Mouse (Mus musculus) c-Kit-positive CD71-negative TER-119-negative erythroid progenitor cells, embryonic 14.5 days (primary cell): Measurements from ENCODE around the gene Acot4.
"Not testable (repeated sequence)": the region's sequence is repeated elsewhere in the genome, so short reads cannot be mapped to it uniquely, and the experiment has no call there.

Experiments used
- DNase-seq: peaks from one replicate; pipeline ENCODE4 v3.0.0-alpha.2; 2013; ENCODE audit warnings: low read depth

Acot4 gene

DNA sequence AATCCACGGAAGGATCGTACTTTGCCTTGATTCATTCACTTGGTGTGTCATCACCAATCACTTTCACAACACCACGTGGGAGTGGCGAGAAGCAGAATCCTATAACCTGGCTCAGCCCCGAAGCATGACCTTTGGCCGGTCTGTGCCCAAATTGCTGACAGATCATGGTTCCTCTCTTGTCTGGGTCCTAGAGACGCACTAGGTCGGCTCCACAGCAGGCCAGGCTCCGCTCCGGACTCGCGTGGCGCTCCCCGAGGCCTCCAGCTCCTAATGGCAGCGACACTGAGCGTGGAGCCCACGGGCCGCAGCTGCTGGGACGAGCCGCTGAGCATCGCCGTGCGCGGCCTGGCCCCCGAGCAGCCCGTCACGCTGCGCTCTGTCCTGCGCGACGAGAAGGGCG lies at the start of gene Acot4:
Gene Acot4 (plus strand): TSS at position 139 of the 400 bp plus-strand sequence.
- DNase-seq: not testable (repeated sequence)

DNA sequence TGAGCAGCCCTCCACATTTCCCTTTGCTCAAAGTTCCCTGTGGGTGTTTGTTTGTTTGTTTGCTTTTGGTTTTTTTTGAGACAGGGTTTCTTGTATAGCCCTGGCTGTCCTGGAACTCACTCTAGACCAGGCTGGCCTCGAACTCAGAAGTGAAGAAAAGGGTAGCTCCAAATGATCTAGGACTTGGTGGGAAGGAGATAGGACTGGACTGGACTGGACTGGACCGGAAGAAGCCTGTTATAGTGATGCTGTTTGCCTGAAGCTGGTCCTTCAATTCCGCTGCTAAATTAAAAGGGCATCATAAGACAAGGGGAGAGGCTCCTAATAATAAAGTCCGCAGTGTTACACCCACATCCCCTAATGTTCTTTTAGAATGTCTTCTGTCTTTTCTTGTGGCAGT lies 49.7 kb upstream of the Acot4 start:
- DNase-seq: no peak

DNA sequence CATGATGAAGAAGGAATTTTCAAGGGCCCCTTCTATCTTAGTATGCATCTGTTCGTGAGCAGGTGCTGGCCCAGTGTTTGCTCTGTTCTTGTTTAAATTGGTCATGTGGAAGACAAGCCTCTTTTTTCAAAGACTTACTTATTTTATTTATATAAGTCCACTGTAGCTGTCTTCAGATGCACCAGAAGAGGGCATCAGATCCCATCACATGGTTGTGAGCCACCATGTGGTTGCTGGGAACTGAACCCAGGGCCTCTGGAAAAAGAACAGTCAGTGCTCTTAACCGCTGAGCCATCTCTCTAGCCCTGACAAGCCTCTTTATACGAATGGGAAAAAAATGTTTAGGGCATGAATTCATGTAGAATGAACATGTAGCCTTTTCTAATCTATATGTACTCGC lies 48.8 kb upstream of the Acot4 start:
- no peak for DNase-seq

DNA sequence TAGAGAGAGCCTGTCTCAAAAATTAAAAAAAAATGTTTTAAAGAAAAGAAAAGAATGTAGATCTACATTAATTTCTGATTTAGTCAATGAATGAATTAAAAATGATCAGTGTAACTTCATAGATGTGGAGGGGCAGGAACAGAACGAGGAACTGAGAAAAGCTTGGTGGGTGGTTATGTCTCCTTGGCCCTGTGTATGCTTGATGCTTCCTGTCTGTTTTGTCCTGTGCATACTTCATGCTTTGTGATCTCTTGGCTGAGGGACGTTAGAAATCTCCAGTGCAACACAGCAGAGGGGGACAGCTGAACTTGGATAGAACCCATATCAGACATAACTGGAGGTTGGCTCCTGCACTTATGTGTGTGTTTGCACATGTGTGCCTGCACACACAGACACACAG lies 41.0 kb upstream of the Acot4 start:
- DNase-seq: no peak

DNA sequence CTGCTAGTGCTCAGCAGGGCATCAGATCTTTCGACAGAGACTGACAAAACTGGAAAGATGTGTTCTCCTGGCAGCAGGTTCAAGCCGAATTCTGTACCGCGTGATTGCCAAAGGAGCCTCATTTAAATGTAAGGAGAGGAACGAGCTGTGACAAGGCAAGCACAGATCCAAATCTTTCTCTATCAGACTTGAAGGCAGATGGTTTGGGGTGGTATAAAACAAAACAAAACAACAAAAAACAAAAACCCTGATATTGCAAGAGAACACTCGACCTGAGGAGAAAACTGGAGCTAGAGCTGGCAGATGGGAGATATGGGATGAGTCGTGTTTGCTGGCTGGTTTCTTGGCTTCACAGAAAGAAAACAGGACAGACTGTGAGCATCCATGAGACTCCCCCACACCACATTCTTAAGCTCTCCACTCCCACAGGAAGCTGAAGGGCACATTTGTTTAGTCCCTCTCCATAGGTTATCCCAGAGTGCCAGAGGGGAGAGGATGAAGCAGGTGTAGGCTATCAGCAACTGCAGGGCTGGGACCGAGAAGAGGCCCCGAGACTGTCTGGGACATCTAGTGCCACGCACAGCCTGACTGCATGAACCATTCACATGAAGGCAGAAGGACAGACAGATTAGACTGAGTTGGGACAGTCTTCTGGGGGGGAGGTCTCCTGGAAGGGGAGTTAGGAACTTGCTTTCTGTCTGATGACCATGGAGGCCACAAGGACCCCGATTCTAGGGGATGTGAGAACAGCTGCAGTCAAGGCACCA lies 39.7 kb upstream of the Acot4 start:
- no peak for DNase-seq

DNA sequence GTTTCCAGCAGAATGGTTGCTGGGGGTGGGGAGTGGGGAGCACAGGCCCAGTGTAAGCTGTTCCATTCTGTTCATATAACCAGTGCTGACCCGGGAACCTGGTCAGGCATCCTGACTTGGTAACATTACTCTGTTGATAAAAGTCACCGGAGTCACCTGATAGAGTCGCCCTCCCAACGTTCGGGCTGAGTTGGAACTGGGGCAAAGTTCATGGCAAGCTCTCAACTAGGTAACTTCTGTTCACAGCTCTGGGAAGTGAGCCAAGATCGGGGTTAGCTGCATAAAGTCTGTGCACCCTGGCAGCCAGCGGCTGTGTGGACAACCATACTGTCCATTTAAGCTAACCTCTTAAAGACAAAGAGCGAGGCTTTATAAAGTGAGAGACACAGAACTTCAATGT lies 38.9 kb upstream of the Acot4 start:
- DNase-seq: not testable (repeated sequence)

DNA sequence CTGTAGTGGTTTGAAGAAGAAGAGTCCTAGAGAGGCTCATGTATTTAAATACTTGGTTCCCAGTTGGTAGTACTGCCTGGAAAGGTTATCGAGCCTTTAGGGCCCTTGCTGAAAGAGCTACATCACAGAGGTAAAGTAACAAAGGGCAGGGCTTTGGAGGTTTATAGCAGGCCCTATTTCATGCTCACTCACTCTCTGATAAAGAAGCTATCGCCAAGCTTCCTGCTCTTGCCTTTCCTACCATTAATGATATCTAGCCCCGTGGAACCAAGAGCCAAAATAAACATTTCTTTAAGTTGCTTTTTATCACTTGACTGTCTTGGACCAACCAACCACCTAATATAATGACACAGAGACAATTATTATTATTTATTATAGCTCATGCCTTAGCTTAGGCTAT lies 37.8 kb upstream of the Acot4 start:
- no peak for DNase-seq

DNA sequence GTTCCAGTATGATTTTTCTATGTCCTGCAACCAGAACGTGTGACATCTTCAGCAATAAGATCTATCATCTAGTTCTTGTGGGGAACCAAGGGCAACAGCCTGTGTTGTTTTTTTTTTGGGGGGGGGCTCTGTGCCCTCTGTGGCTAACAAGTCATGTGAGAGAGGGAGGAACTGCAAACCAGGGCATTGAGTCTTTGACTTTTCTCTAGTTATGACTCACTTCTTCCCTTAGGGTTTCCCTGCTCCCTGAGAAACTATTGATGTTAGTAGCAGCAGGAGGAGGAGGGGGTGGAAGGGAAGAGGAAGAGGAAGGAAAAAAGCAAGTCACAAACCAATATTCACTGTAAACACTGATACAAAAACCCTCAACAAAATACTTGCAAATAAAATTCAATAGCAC lies 34.3 kb upstream of the Acot4 start:
- no peak for DNase-seq

DNA sequence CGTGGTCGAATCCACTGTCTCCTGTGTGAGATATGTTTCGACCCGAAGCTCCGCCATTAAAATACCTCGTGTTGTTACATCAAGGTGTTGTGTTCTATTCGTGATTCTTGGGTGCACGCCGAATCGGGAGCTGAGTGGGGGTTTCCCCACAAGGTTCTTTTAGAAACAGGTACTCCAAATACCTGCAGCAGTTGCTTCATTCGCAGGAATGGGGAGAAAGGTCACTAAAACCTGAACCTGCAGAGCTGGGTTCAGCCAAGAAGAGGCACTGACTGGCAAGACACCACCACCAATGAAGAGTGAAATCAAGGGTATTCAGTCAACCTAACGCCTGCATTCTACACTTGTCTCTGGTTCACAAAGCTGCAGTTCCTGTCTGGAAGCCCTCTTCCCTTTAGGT lies 29.9 kb upstream of the Acot4 start:
- no peak for DNase-seq

DNA sequence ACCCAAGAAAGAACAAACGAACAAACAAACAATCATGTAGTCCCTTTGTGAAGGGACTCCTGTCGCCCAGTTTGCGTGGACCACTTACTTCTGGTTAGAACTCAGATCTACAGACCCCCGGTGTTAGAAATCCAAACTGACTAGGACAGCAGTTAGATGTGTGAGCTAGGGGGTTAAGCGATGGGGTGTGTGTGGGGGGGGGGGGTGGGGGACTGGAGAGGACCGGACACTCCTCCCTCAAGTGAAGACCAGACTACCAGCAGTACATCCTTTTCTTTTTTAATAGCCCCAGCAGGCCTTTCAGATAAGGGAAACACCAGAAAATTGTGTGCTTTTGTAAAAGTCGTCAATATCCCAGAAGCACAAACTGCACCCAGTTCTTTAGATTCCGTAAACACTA lies 29.4 kb upstream of the Acot4 start:
- DNase-seq: no peak

DNA sequence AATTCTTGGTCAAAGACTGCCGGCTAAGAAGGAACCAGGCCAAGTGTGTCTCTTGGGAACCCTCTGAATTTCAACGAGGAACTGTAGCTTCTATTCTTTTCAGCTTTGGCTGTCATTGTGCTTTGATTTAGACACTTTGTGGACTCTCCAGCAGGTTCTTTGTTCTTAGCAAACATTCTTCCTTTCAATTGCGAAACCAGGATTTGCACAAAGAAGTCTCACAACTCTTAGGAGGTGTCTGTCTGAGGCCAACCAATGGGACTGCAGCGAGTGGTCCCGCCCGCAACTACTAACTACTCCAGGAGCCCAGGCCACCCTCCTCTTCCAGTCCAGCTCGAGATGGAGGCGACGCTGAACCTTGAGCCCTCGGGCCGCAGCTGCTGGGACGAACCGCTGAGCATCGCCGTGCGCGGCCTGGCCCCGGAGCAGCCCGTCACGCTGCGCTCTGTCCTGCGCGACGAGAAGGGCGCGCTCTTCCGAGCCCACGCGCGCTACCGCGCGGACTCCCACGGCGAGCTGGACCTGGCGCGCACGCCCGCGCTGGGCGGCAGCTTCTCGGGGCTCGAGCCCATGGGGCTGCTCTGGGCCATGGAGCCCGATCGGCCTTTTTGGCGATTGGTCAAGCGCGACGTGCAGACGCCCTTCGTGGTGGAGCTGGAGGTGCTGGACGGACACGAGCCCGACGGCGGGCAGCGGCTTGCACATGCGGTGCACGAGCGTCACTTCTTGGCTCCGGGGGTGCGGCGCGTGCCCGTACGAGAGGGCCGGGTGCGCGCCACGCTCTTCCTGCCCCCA lies 28.8 kb upstream of the Acot4 start, which contains the start of gene Acot1:
Gene Acot1 (plus strand): TSS at position 320 of the 795 bp plus-strand sequence.
- not testable (repeated sequence) for DNase-seq

DNA sequence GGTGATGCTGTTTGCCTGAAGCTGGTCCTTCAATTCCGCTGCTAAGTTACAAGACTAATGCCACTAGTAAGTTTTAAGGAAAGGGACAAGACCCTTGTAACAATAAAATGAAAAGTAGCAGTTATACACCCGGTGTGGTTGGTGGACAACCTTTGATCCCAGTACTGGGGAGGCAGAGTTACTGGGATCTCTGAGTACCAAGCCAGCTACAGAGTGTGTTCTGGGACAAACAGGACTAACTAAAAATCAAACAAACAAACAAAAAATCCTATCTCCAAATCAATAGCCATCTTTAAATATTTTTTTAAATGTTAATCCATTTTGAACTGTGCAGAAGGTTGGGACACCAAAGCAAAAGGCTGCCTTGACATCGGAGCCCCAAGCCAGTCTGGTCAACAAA lies 28.0 kb upstream of the Acot4 start:
- no peak for DNase-seq

DNA sequence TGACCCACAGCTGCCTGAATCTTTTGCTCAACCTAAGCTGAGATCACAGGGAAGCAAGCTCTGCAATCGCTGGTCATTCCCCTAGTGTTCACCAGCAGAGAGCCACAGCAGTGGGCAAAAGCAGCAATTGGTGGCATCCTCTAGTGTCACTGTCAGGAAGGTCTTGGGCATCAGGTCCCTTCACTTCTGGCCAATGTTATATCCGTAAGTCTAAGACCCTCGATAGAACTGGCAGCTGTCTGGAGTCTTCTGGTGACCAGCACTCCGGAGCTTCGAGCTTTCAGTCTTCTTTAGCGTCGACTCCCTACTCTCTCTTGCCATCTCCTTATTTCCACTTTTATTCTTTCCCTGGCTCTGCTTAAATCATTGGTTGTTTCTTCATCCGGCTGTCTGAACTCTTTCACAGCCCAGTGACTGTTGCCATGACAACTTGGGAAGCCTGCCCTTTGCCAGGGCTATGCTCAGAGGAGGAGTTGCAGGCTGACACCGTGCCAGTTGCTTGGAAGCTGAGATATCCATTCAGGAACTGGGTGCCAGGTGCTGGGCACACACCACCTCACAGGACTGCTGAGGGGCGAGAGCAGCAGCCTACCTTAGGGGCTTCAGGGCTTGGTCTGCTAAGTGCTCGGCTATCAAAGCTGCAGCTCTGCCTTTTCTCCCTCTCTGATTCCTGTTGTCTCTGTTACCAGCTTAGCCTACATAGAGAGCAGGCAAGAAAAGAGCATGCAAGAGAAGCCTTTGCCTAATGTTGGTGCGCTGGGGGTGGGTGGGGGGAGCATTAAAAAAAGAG lies 26.7 kb upstream of the Acot4 start:
- DNase-seq: no peak

DNA sequence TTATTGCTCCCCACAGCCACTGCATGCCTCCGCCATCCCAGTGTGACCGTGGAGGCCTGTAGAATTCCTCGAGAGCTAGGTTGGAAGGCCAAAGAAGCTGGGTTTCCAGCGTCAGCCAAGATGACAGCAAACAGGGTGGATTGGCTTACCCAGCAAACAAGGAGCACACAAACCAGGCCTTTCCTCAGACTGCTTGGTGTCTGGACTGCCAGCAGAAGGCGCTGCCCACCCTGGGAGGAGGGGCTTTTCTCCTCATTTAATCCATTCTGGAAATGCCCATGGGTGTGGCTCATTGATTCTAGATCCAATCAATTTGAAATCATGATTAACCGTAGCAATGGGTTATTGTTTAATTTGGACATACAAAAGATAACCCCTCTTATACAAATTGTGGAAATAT lies 25.0 kb upstream of the Acot4 start:
- DNase-seq: no peak

DNA sequence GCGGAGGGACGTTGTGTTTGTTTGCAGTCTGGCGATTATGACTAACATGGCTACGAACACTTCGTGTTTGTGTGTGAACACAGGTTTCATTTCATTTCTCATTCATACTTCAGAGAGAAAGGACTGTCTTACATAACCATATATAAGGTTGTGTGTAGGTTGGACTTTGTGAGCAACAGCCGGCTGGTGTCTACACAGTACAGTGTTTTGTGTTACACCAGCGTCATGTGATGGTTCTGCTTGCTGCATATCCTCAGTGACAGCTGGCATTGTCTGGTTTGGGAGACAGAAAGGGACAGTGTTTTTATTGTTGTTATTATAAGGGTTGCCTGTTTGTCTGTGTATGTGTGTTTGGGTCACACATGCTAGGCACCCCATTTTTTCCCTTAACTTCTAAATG lies 24.5 kb upstream of the Acot4 start:
- DNase-seq: no peak

DNA sequence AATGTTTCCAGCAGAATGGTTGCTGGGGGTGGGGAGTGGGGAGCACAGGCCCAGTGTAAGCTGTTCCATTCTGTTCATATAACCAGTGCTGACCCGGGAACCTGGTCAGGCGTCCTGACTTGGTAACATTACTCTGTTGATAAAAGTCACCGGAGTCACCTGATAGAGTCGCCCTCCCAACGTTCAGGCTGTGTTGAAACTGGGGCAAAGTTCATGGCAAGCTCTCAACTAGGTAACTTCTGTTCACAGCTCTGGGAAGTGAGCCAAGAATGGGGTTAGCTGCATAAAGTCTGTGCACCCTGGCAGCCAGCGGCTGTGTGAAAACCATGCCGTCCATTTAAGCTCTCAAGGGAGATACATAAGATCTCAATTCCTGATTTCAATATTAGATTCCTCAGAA lies 17.7 kb upstream of the Acot4 start:
- DNase-seq: not testable (repeated sequence)

DNA sequence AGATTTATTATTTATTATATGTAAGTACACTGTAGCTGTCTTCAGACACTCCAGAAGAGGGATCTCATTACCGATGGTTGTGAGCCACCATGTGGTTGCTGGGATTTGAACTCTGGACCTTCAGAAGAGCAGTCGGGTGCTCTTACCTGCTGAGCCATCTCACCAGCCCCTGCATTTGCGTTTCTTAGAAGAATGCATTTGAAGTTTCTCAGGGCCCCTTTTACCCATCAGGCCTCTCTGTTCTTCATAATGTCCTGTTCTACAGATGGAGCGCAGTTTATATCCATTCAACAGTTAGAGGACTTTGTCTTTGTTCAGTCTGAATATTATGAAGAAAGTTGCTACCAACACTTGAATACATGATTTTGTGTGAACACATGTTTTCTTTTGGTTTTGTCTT lies 15.9 kb upstream of the Acot4 start:
- not testable (repeated sequence) for DNase-seq

DNA sequence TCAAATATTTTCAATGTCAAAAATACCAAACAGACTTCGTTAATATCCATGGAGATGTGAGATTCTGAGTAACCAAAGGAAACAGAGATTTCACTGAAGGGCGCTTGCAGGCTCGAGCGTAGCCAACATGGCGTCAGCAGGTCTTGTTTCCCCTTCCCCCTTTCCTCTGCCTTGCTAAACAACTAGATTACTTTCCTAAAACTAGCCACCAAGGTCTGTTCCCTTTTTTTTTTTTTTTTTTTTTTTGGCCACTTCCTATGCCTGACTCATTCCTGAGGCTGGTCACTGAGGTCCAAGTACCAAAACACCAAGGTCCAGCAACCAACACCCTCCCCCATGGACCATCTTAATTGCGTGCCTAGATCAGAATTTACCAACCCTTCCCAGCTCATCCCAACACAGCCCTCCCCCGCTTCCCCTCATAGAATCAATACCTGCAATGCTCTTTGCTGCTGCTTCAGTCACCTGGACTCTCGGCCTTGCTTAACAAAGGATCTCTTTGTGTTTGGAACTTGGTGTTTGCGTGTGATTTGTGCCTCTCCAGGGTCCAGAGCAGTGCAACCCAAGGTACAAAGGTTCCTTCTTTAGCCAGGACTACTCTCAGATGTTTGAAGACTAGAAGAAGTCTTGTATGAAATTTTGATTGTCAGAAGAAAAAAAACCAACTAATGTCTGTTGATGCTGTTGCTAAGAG lies 15.0 kb upstream of the Acot4 start:
- no peak for DNase-seq

DNA sequence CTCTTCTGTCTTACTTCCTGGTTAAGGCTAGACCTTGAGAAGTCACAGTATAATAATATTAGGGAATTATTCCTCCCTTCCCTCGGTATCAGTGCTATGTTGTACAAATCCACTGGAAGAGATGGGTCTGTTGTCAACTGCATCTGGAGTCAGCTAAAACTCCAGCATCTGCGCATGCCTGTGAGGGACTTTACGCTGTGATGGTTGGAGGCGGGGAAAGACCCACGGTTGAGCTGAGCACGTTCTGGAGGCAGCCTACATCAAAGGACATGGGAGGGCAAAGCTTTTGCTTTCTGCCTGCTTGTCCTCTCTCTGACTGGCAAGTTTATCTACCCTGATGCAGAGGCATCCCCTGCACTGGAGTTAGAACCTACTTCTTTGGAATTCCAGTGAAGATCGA lies 12.3 kb upstream of the Acot4 start:
- no peak for DNase-seq

DNA sequence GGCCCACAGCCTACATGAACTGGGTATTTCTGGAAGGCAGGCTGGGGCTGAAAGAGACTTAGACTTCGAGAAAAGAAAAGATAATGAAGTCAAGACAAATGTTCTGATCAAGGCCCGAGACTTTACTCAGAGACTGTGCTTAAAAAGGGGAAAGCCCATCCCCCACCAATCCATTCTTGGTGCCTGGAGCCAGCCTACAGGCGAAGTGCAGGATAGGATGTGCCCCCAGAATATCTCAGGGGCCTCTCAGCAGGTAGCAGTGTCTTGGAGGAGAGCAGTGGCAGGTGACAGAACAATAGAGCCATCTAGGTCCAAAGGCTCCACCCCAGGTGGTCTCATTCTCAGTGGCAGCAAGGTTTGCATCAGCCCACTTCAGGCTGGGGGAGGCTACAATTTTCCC lies 9.9 kb upstream of the Acot4 start:
- not testable (repeated sequence) for DNase-seq

DNA sequence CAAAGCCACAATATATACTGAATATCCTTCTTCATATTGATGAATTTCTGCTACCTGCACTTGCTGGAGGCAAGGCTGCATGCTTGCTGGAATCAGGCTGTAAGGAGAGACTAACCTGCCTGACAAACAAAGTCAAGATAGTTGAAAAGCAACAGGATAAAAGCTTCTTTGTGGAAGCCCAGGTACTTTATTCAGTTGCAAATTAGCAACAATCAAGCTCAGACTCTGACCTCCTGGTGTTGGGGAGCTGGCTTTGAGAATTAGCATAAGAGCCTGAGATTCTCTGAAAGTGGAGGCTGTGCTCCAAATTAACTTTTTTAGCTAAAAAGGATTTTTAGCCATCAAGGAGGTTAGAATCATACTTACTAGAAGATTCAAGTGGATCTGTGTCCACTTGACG lies 9.1 kb upstream of the Acot4 start:
- DNase-seq: not testable (repeated sequence)
